Mouse (Mus musculus): ENCODE measurements at regions not wholly inside any gene's neighbourhood (a gene's known extent, or its start where the extent isn't known, plus 50 kb on each side); places are given as distances from the start of the nearest gene placed in this dataset.

DNA sequence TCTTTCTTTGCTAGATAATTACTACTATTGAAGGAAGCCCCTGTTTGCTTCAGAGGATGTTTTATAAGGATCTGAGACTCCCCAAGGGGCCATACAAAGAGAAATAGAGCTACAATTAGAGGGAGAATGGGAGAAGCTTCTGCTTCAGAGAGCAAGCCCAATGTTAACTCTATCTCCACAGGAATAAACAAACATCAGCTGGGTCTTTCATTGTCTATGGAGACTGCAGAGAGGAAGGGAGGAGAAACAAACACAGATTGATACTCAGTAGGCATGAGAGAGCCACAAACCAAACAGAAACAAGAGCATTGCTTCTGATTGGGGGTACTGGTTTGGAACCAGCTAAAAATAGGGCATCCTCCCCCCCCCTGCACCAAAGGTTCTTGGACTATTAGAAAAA is 906.9 kb downstream of the Robo2 start:
- no peak for TF ChIP-seq CTCF (IDR thresholded peaks at IDR 0.05; ENCODE audit: low read depth)
- TF ChIP-seq EP300 (IDR thresholded peaks at IDR 0.05; ENCODE audit: low read depth): no peak

All from heart, postnatal 0 days (tissue).